Mouse (Mus musculus) NIH3T3 (cell line): ENCODE results near the gene Hist2h4.
A peak's percentile ranks its signal among the peaks of the same experiment; 100 is the strongest.
"Not testable (repeated sequence)": the region's sequence is repeated elsewhere in the genome, so short reads cannot be mapped to it uniquely, and the experiment has no call there.

Experiments used
- DNase-seq: peaks from one replicate; pipeline ENCODE4 v3.0.0-alpha.2; 2012; ENCODE audit warnings: low read depth

The Hist2h4 gene

GRCm38 (mm10) chr3:96246018-96246417, 17.1 kb downstream of the Hist2h4 start:
- not testable (repeated sequence) for DNase-seq

GRCm38 (mm10) chr3:96245003-96245886, 17.9 kb downstream of the Hist2h4 start, which contains the start of gene Hist2h2aa1:
Gene Hist2h2aa1 (plus strand): TSS chr3:96245497.
- DNase-seq: peak; percentile 86

- peak; percentile 11 for DNase-seq
Measured at GRCm38 (mm10) chr3:96243921-96244572, 19.1 kb downstream of the Hist2h4 start.

- DNase-seq: no peak
Measured at GRCm38 (mm10) chr3:96240799-96241197, 22.3 kb downstream of the Hist2h4 start.

GRCm38 (mm10) chr3:96239949-96240798, 22.9 kb downstream of the Hist2h4 start, which contains the start of gene Hist2h2aa2:
Gene Hist2h2aa2 (minus strand): TSS chr3:96240276.
- DNase-seq: peak; percentile 74

GRCm38 (mm10) chr3:96238954-96239793, 23.9 kb downstream of the Hist2h4 start, which contains the start of gene Hist2h3c2:
Gene Hist2h3c2 (minus strand): TSS chr3:96239127.
- not testable (repeated sequence) for DNase-seq

- DNase-seq: peak; percentile 57
Measured at GRCm38 (mm10) chr3:96237904-96238511, 25.1 kb downstream of the Hist2h4 start.

GRCm38 (mm10) chr3:96237335-96237903, 25.7 kb downstream of the Hist2h4 start:
- DNase-seq: peak; percentile 38

GRCm38 (mm10) chr3:96236834-96237334, 26.2 kb downstream of the Hist2h4 start:
- no peak for DNase-seq

GRCm38 (mm10) chr3:96235836-96236235, 27.3 kb downstream of the Hist2h4 start:
- no peak for DNase-seq

- no peak for DNase-seq
Measured at GRCm38 (mm10) chr3:96234914-96235313, 28.2 kb downstream of the Hist2h4 start.

GRCm38 (mm10) chr3:96231758-96232120, 31.4 kb downstream of the Hist2h4 start:
- DNase-seq: no peak

- no peak for DNase-seq
Measured at GRCm38 (mm10) chr3:96230910-96231757, 32.0 kb downstream of the Hist2h4 start.

- no peak for DNase-seq
Measured at GRCm38 (mm10) chr3:96230404-96230803, 32.7 kb downstream of the Hist2h4 start.

- DNase-seq: no peak
Measured at GRCm38 (mm10) chr3:96228828-96229227, 34.3 kb downstream of the Hist2h4 start.

GRCm38 (mm10) chr3:96226695-96227648, 36.1 kb downstream of the Hist2h4 start:
- peak; percentile 84 for DNase-seq

GRCm38 (mm10) chr3:96225421-96225820, 37.7 kb downstream of the Hist2h4 start:
- DNase-seq: no peak

GRCm38 (mm10) chr3:96222774-96223173, 40.3 kb downstream of the Hist2h4 start:
- no peak for DNase-seq
